Mouse (Mus musculus) lung, embryonic 16.5 days (tissue): ENCODE results near the gene Dctn3. TPM values are rescaled to one million over a fixed set of nuclear protein-coding genes. Genes with fewer than 3 reads are reported as not detected.

Experiments used
- ATAC-seq: fragments of 200-750 bp; cut with Nextera tagmentation; 2 replicates; pipeline ENCODE4 v1.8.0; 2017; ENCODE audit warnings: low read depth, mild to moderate bottlenecking, moderate library complexity
- H3K27ac ChIP-seq: fragments of 300-500 bp; sonication (generic); 2 replicates; pipeline ENCODE4 v1.5.1; 2014; ENCODE audit warnings: mild to moderate bottlenecking, control low read depth, low read length
- H3K27me3 ChIP-seq: fragments of 300-500 bp; sonication (generic); 2 replicates; pipeline ENCODE4 v1.6.1; 2014; ENCODE audit warnings: low read depth, low read length, mixed read lengths; ENCODE audit not compliant: control insufficient read depth, insufficient read depth
- H3K36me3 ChIP-seq: fragments of 300-500 bp; sonication (generic); 2 replicates; pipeline ENCODE4 v1.6.1; 2014; ENCODE audit warnings: low read length; ENCODE audit not compliant: control insufficient read depth, insufficient read depth
- H3K4me1 ChIP-seq: fragments of 300-500 bp; sonication (generic); replicated peaks from 2 replicates; pipeline ENCODE4 v1.6.1; 2014; ENCODE audit warnings: low read length, mixed read lengths; ENCODE audit not compliant: control insufficient read depth, insufficient read depth
- H3K4me2 ChIP-seq: fragments of 300-500 bp; sonication (generic); 2 replicates; pipeline ENCODE4 v1.6.1; 2014; ENCODE audit warnings: low read depth, low read length, control low read depth
- H3K4me3 ChIP-seq: fragments of 300-500 bp; sonication (generic); 2 replicates; pipeline ENCODE4 v1.5.1; 2014; ENCODE audit warnings: mild to moderate bottlenecking, low read length, control low read depth
- H3K9ac ChIP-seq: fragments of 300-500 bp; sonication (generic); 2 replicates; pipeline ENCODE4 v1.6.1; 2014; ENCODE audit warnings: low read length, control low read depth
- H3K9me3 ChIP-seq: fragments of 300-500 bp; sonication (generic); 2 replicates; pipeline ENCODE4 v1.6.1; 2016; ENCODE audit warnings: low read length; ENCODE audit not compliant: control insufficient read depth
- WGBS: fragments of 180-500 bp; shearing (Covaris S2); extraction: QIAGEN DNeasy Blood & Tissue Kit; methylation state at CpG from one replicate; pipeline ENCODE4 v1.1.7; 2014; 5-methylcytosine and 5-hydroxymethylcytosine counted together
- polyA plus RNA-seq: library from polyadenylated mRNA; unstranded; fragments of >200 nt; fragmentation: Nextera tagmentation; extraction: Ambion mirVana; gene quantifications from 2 replicates; pipeline ENCODE4 v1.2.1, GENCODE M21; 2015

The Dctn3 gene
- polyA plus RNA-seq, 1 experiment from 2014 or later: 137 TPM

DNA sequence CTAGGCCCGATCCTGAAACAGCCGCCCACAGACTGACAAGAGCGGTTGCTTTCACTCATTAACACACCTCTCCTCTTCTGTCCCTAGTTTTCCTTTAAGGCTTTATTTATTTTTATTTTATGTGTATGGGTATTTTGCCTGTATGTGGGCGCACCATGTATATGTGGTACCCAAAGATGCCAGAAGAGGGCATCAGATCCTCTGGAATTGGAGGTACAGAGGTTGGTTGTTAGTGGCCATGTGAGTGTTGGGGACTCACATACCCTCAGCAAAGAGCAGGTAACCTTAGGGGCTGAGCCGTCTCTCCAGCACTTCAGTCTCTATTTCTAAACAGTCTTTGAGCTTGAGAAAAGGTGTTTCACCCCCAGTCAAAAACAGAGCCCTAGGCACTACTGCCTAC is 7.4 kb downstream of the Dctn3 start:
- no peak for ATAC-seq
- peaks cover 16% of the 10 kb centered on the region for H3K4me1 ChIP-seq
- no peak overlapping the region for H3K9ac ChIP-seq
- H3K9me3 ChIP-seq: no peaks in the 10 kb centered on the region
- no peak overlapping the region for H3K27ac ChIP-seq
- H3K27me3 ChIP-seq: no peaks in the 10 kb centered on the region
- no peak overlapping the region for H3K4me3 ChIP-seq
- WGBS: 84% methylated on average over 5 of the region's 5 CpGs
- peaks cover 16% of the 10 kb centered on the region; the same call in 1 of the 2 replicates for H3K36me3 ChIP-seq
- no peak overlapping the region for H3K4me2 ChIP-seq

DNA sequence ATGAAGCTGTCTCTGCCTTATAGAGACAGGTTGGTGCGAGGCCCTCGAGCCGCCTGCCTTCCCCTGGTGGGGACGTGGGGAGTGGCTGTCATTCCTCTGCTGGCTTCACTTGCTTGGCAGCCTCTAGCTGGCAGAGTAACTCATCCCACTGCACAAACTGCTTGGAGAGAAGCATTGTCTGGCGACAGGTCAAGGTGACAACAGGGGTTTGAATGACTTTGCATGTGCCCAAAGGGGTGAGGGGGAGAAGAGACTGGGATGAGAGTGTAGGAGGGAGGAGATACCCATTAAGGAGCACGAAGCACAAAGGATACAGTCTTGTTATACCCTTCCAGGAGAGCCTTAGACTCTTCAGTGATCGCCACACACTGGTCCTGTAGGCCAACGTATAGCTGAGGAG is 7.9 kb downstream of the Dctn3 start:
- no peak overlapping the region for H3K4me2 ChIP-seq
- 73% methylated on average over 8 of the region's 8 CpGs for WGBS
- H3K9ac ChIP-seq: no peak overlapping the region
- no peak overlapping the region for H3K27ac ChIP-seq
- H3K4me3 ChIP-seq: no peak overlapping the region
- H3K27me3 ChIP-seq: no peaks in the 10 kb centered on the region
- H3K4me1 ChIP-seq: peaks cover 16% of the 10 kb centered on the region
- ATAC-seq: no peak
- H3K36me3 ChIP-seq: peaks cover 16% of the 10 kb centered on the region; the same call in 1 of the 2 replicates
- no peaks in the 10 kb centered on the region for H3K9me3 ChIP-seq

DNA sequence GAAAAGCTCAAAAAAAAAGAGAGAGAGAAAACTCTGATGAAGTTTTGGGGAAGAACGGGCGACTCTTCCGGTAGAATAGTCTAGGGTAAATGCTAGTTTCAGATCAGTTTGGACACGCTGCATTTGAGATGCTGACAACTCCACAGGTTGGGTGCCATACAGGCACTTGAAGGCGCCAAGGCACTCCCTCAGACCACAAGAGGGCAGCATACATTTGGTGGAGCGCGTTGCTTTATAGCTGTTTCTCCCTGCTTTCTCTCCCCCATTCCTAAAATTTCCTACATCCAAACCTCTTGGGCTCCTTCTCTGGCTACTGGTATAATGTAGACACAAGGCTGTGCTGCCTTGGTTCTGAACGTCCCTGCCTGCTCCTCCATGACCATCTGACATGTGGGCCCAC is 8.7 kb downstream of the Dctn3 start:
- ATAC-seq: 0 out of 2 replicates have a peak, but pooled peaks have one; percentile 28
- Histone ChIP-seq H3K9me3 (no peaks in the 10 kb centered on the region), H3K27ac (no peak overlapping the region), H3K4me1 (peaks cover 16% of the 10 kb centered on the region), H3K4me2 (peak overlapping the region; percentile 95), H3K9ac (peak overlapping the region; percentile 84; the same call in 1 of the 2 replicates), H3K36me3 (peaks cover 16% of the 10 kb centered on the region; the same call in 1 of the 2 replicates), H3K4me3 (peak overlapping the region; percentile 64; the same call in 1 of the 2 replicates), H3K27me3 (no peaks in the 10 kb centered on the region)
- WGBS: 16% methylated on average over 8 of the region's 8 CpGs

DNA sequence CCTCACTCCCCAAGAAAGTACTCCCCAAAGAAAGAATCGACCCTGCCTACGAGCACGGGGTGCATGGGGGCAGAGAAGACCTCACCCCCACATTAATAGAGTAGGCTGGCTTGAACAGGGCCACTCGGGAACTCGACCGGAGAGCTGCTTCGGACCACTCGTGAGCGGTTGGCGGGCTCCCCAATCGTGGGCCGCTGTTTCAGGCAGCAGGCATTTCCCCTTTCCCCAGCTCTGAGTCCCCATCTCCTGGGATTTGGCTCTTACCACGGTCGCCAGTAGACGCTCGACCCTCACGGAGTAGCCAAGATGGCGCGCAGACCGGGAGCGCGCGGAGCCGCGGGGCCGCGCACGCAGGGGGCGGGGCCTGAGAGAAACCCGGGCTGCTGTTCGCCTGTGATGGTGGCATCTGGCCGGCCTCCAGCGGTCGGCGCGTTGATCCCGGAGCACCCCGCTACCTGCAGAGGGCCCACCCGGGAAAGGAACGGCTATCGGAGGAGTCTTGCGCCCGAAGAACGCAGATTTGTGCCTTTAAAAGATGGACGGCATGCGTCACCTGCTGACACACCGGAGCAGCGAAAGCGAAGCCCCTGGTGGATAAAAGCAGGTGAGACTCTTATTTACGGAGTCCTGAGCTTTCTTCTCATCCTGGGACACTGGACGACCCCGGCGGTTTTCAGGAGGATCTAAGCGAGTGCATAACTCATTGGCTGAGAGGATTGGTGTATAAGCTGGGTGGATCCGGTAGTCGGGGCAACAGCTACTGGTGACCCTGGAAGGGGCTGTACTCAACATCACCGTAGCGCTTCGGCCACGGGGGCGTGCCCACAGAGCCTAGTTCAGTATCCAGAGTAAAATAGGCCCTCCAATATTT is 9.5 kb downstream of the Dctn3 start, which contains the start of gene Rpp25l:
TSS of gene Rpp25l (minus strand) at position 338 of the 871 bp plus-strand sequence.
- peaks cover 16% of the 10 kb centered on the region for H3K4me1 ChIP-seq
- H3K9me3 ChIP-seq: no peaks in the 10 kb centered on the region
- WGBS: under 1% methylated on average over 61 of the region's 61 CpGs
- H3K27me3 ChIP-seq: no peaks in the 10 kb centered on the region
- H3K27ac ChIP-seq: peak within 1 kb of the TSS; percentile 50
- peak; percentile 79 for ATAC-seq
- peaks cover 15% of the 10 kb centered on the region; the same call in 1 of the 2 replicates for H3K36me3 ChIP-seq
- peak within 1 kb of the TSS; percentile 64 for H3K4me3 ChIP-seq
- peak within 1 kb of the TSS; percentile 84 for H3K9ac ChIP-seq
- H3K4me2 ChIP-seq: peak within 1 kb of the TSS; percentile 95

DNA sequence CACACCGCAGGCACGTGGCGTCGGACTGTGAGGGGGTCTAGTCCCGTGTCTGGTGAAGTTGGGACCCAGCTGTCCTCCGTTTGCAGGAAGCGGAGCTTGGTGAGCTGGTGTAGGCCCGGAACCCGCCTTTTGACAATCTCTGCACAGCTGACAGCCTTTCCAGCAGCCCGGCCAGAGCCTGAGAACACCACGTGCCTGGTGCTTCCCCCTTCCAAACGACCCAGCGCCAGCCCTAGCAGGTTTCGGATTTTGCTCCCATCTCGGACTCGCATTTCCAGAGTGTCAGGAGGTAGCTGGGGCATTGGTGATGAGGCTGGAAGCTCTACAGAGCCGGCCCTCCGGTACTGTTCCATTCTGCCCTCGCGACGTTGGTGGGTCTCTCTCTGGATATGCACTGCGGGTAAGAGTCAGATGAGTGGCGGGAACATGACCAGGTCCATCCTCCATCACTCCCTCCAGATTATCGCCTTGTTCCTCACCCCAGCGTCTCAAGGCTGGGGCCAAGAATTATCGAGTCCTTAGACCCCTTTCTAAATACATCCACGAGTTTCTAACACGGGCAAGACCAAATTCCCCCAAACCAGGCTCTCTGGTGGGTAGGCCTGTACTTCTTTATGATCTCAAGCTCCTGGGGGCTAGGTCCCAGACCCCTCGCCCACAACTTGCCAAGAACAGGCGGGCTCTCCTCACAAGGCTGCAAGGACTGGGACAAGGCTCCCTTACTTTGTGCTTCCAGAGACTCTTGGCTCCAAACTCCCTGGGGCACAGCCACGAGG is 10.4 kb downstream of the Dctn3 start:
- peak overlapping the region; percentile 50 for H3K27ac ChIP-seq
- peaks cover 9% of the 10 kb centered on the region; the same call in 1 of the 2 replicates for H3K36me3 ChIP-seq
- peak overlapping the region; percentile 95 for H3K4me2 ChIP-seq
- peak overlapping the region; percentile 64 for H3K4me3 ChIP-seq
- H3K27me3 ChIP-seq: no peaks in the 10 kb centered on the region
- 26% methylated on average over 31 of the region's 31 CpGs for WGBS
- peak overlapping the region; percentile 84 for H3K9ac ChIP-seq
- peaks cover 19% of the 10 kb centered on the region for H3K4me1 ChIP-seq
- ATAC-seq: 0 out of 2 replicates have a peak, but pooled peaks have one; percentile 2
- H3K9me3 ChIP-seq: no peaks in the 10 kb centered on the region

DNA sequence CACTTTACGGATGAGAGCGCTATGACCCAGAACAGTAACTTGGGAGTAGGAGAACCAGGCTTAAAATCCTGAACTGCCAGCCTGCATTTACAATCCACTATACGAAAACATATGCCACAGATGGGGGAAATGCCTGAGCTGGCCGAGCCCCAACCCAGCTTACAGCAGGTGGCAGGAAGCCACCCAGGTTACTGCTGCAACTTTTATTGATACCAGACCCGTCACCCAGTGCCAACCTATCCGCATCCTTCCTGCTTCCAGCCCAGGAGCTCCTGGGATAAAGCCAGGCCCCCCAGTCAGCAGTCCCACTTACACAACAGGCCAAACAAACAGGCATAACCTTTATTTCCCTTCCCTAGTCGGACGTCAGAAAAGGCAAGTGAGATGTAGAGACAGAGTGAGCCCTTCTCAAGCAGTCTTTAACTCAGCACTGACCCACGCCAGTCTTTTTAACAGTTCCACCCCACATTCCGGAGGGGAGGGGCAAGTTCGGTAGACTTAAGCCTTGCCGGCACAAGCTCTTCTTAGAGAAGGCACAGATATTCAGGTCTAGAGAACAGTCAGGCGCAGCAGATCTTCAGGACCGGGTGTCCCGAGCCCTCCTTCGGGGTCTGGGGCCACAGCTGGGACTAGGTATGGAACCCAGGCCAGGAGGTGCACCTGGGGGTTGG is 11.1 kb downstream of the Dctn3 start:
- peaks cover 8% of the 10 kb centered on the region; the same call in 1 of the 2 replicates for H3K36me3 ChIP-seq
- no peak overlapping the region for H3K27ac ChIP-seq
- H3K9me3 ChIP-seq: no peaks in the 10 kb centered on the region
- peak overlapping the region; percentile 84 for H3K9ac ChIP-seq
- peak overlapping the region; percentile 95 for H3K4me2 ChIP-seq
- WGBS: 67% methylated on average over 16 of the region's 16 CpGs
- peaks cover 21% of the 10 kb centered on the region for H3K4me1 ChIP-seq
- ATAC-seq: no peak
- peak overlapping the region; percentile 64 for H3K4me3 ChIP-seq
- peaks cover 1% of the 10 kb centered on the region; the same call in 1 of the 2 replicates for H3K27me3 ChIP-seq

DNA sequence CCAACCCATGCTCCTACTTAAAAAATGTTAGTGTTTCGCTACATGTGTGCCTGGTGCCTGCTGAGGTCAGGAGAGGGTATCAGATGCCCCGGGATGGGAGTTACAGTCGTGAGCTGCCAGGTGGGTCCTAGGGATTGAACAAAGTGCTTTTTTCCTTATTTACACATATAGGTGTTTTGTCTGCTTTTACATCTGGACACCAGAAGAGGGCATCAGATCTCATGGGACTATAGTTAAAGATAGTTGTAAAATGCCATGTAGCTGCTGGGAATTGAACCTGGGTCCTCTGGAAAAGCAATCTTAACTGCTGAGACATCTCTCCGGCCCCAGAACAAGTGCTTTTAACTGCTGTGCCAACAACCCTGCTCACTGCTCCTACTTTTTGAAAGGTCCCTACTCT is 12.7 kb downstream of the Dctn3 start:
- WGBS: 55% methylated on average over 4 of the region's 4 CpGs
- ATAC-seq: no peak
- no peak overlapping the region for H3K4me3 ChIP-seq
- no peak overlapping the region for H3K9ac ChIP-seq
- H3K4me2 ChIP-seq: no peak overlapping the region
- H3K27ac ChIP-seq: no peak overlapping the region
- peaks cover 26% of the 10 kb centered on the region for H3K4me1 ChIP-seq
- H3K9me3 ChIP-seq: no peaks in the 10 kb centered on the region
- peaks cover 3% of the 10 kb centered on the region; the same call in 1 of the 2 replicates for H3K27me3 ChIP-seq
- H3K36me3 ChIP-seq: peaks cover 7% of the 10 kb centered on the region; the same call in 1 of the 2 replicates

DNA sequence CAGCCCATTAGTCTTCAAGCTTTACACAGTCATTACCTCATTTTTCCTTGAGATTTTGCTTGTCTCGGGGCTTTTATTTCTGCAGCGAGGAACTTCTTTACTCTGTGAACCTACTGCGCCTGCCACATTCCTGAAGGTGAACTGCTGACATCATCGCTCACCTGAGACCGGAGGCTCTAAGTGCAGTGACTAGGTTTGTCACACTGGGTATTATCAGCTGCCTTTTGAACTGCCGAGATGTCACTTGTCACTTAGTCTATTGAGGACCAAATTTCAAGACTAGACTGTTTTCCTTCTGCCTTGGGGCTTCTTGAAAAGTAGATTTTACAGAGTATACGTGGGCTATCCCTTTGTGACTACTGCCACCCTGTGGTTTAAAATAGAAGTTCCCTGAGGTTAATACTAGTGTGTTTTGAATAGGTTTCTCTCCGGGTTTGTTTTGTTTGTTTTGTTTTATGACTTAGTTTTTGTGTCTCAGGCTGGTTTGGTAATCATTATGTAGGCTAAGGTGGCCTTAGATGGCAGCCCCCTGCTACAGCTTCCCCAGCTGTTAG is 14.7 kb downstream of the Dctn3 start:
- ATAC-seq: peak; percentile 29; the same call in 1 of the 2 replicates
- 18% methylated on average over 8 of the region's 8 CpGs for WGBS
- H3K9ac ChIP-seq: 0 out of 2 replicates have a peak overlapping the region, but pooled peaks have one; percentile 6
- no peaks in the 10 kb centered on the region for H3K9me3 ChIP-seq
- peak overlapping the region; percentile 33; the same call in 1 of the 2 replicates for H3K4me2 ChIP-seq
- no peak overlapping the region for H3K4me3 ChIP-seq
- H3K36me3 ChIP-seq: peaks cover 7% of the 10 kb centered on the region; the same call in 1 of the 2 replicates
- H3K27ac ChIP-seq: no peak overlapping the region
- H3K27me3 ChIP-seq: peaks cover 3% of the 10 kb centered on the region; the same call in 1 of the 2 replicates
- peaks cover 24% of the 10 kb centered on the region for H3K4me1 ChIP-seq
